Mouse (Mus musculus) intestine, embryonic 15.5 days (tissue): ENCODE results near the gene Trim65. TPM values are rescaled to one million over a fixed set of nuclear protein-coding genes. Genes with fewer than 3 reads are reported as not detected.

Source experiments
- ATAC-seq: fragments of 200-750 bp; cut with Nextera tagmentation; 2 replicates; pipeline ENCODE4 v1.8.0; 2017; ENCODE audit warnings: moderate TSS enrichment, moderate library complexity
- H3K27ac ChIP-seq: fragments of 300-500 bp; sonication (generic); 2 replicates; pipeline ENCODE4 v1.5.1; 2015; ENCODE audit warnings: mild to moderate bottlenecking, inconsistent platforms
- H3K27me3 ChIP-seq: fragments of 300-500 bp; sonication (generic); replicated peaks from 2 replicates; pipeline ENCODE4 v1.6.1; 2015; ENCODE audit warnings: inconsistent platforms
- H3K36me3 ChIP-seq: fragments of 300-500 bp; sonication (generic); 2 replicates; pipeline ENCODE4 v1.6.1; 2015; ENCODE audit warnings: inconsistent platforms
- H3K4me1 ChIP-seq: fragments of 300-500 bp; sonication (generic); replicated peaks from 2 replicates; pipeline ENCODE4 v1.6.1; 2015; ENCODE audit warnings: inconsistent platforms
- H3K4me2 ChIP-seq: fragments of 300-500 bp; sonication (generic); replicated peaks from 2 replicates; pipeline ENCODE4 v1.6.1; 2015; ENCODE audit warnings: mild to moderate bottlenecking, inconsistent platforms
- H3K4me3 ChIP-seq: fragments of 300-500 bp; sonication (generic); replicated peaks from 2 replicates; pipeline ENCODE4 v1.5.1; 2015; ENCODE audit warnings: inconsistent platforms
- H3K9ac ChIP-seq: fragments of 300-500 bp; sonication (generic); 2 replicates; pipeline ENCODE4 v1.6.1; 2015; ENCODE audit warnings: inconsistent platforms
- H3K9me3 ChIP-seq: fragments of 300-500 bp; sonication (generic); 2 replicates; pipeline ENCODE4 v1.6.1; 2016; ENCODE audit warnings: inconsistent platforms
- WGBS: fragments of 180-500 bp; shearing (Covaris S2); methylation state at CpG from one replicate; pipeline ENCODE4 v1.1.7; 2015; 5-methylcytosine and 5-hydroxymethylcytosine counted together
- polyA plus RNA-seq: library from polyadenylated mRNA; unstranded; fragments of >200 nt; fragmentation: Nextera tagmentation; extraction: Ambion mirVana; gene quantifications from 2 replicates; pipeline ENCODE4 v1.2.1, GENCODE M21; 2015

Gene Trim65
- polyA plus RNA-seq, 1 experiment from 2014 or later = 6.4 TPM

DNA sequence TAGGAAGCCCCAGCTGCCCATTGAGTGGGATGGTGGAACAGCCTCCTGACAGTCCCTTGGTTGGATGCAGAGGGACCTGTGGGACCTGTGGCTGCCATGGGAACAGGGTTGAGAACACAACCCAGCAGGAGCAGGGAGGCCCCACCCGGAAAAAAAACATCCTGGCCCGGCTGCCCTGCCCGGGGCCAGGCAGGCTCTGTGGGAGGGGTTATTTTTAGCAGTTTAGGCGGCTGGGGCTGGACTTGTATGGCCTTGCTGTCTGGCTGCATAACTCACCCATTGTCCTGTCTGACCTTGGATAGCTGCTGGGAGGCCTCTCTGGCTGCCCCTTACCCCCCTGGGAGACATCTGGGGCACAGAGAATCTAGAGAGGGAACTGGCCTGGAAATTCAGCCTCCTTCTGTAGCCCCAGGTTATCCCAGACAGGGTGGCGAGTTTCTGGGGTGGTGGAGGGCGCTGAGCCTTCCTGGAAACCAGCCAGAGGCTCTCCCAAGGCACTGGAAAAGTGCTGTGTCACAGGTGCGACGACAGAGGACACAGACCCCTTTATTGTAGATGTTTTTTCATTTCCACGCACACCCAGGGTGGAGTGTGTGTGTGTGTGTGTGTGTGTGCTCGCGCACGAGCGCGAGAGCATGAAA lies 26.8 kb downstream of the Trim65 start:
- 0 out of 2 replicates have a peak overlapping the region, but pooled peaks have one; percentile 23 for H3K9ac ChIP-seq
- 0 out of 2 replicates have a peak overlapping the region, but pooled peaks have one; percentile 27 for H3K4me2 ChIP-seq
- peaks cover 22% of the 10 kb centered on the region for H3K27me3 ChIP-seq
- ATAC-seq = peak; percentile 60
- H3K4me3 ChIP-seq = no peak overlapping the region
- WGBS = 41% methylated on average over 14 of the region's 14 CpGs
- H3K36me3 ChIP-seq = no peaks in the 10 kb centered on the region
- peaks cover 85% of the 10 kb centered on the region for H3K4me1 ChIP-seq
- H3K27ac ChIP-seq = peak overlapping the region; percentile 66
- no peaks in the 10 kb centered on the region for H3K9me3 ChIP-seq

DNA sequence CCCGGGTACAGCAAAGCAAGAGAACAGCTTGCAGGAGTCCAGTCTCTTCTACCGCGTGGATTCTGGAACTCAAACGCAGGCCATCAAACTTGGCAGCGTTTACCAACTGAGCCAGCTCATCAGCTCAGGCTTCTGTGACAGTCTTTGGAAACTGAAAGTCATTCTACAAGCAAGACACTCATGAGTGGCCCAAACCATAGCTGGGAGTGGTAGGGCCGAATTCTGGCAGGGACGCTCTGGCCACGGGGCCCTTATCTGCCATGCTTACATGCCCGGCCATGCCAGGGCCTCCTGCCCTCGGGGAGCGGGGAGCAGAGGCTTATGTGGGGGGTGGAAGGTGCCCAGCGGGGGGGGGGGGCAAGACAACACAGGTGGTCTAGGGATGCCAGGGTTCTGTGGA lies 27.4 kb downstream of the Trim65 start:
- WGBS = 68% methylated on average over 12 of the region's 12 CpGs
- Histone ChIP-seq H3K9ac (0 out of 2 replicates have a peak overlapping the region, but pooled peaks have one; percentile 23), H3K27ac (0 out of 2 replicates have a peak overlapping the region, but pooled peaks have one; percentile 66), H3K4me2 (no peak overlapping the region), H3K9me3 (no peaks in the 10 kb centered on the region), H3K4me3 (no peak overlapping the region), H3K4me1 (peaks cover 85% of the 10 kb centered on the region), H3K36me3 (no peaks in the 10 kb centered on the region), H3K27me3 (peaks cover 17% of the 10 kb centered on the region)
- no peak for ATAC-seq

DNA sequence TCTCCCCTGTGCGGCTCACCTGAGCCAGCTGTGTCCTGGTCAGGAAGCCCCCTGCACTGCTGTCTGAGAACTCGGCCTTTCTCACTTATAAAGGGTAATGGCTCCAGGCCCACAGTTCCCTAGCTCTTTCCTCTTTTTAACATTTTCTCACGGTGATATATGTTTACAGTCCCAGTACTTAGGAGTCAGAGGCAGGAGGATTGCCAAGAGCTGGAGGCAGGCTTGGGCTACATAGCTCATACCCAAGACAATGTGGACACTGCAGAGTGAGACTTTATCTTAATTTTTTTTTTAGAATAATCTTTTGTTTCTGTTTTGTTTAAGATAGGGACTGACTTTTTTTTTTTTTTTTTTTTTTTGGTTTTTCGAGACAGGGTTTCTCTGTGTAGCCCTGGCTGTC lies 28.5 kb downstream of the Trim65 start:
- WGBS = 53% methylated on average over 3 of the region's 4 CpGs
- H3K4me1 ChIP-seq = peaks cover 80% of the 10 kb centered on the region

DNA sequence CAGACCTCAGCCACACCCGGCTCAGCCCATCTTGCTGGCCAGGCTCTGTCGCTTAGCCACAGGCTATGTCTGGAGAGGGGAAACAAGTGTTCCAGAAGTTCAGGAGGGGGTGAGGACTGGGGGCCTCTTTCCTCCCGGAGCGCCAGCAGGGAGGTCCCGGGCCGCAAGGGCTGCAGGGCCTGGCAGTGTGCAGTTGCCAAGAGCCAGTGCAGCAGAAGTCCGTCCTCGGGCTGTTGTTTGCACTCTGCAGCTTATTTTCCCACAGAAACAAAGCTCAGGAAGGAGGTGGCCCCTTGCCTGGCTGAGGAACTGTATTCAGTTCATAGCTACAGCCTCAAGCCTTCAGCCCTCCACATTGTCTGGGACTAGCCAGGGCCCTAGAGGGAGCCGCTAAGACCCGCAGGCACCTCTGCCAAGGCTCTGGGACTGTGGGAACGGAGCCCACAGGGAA lies 29.0 kb downstream of the Trim65 start:
- no peak overlapping the region for H3K4me3 ChIP-seq
- WGBS = 31% methylated on average over 11 of the region's 11 CpGs
- peak overlapping the region; percentile 18; the same call in 1 of the 2 replicates for H3K9ac ChIP-seq
- H3K36me3 ChIP-seq = no peaks in the 10 kb centered on the region
- no peaks in the 10 kb centered on the region for H3K9me3 ChIP-seq
- ATAC-seq = peak; percentile 47
- H3K27me3 ChIP-seq = peaks cover under 1% of the 10 kb centered on the region
- H3K4me2 ChIP-seq = peak overlapping the region; percentile 20; the same call in 1 of the 2 replicates
- H3K4me1 ChIP-seq = peaks cover 75% of the 10 kb centered on the region
- H3K27ac ChIP-seq = peak overlapping the region; percentile 86

More for the DNA sequence above, 28.5 kb downstream of the Trim65 start:
- Histone ChIP-seq H3K9ac (no peak overlapping the region), H3K4me3 (no peak overlapping the region), H3K9me3 (no peaks in the 10 kb centered on the region), H3K4me2 (peak overlapping the region; percentile 20; the same call in 1 of the 2 replicates), H3K27me3 (peaks cover 6% of the 10 kb centered on the region), H3K36me3 (no peaks in the 10 kb centered on the region), H3K27ac (peak overlapping the region; percentile 86)
- no peak for ATAC-seq

DNA sequence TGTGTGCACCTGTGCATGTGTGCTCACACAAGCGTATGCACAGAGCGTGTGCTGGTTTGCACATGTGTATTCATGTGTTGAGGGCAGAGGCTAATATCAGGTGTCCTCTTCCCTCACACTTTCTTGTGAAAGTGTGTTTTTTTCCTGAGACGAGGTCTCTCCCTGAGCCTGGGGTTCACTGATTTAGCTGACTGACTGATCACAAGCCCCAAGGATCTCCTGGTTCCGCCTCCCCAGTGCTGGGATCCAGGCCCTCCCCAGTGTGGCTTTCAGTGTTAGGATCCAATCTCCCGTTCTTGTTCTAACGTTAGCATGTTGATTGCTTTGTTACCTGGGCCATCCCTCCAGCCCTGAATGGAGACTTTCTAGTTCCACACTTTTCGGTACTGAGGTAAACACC lies 30.1 kb downstream of the Trim65 start:
- ATAC-seq = no peak
- Histone ChIP-seq H3K27ac (peak overlapping the region; percentile 86), H3K4me2 (no peak overlapping the region), H3K36me3 (no peaks in the 10 kb centered on the region), H3K4me3 (no peak overlapping the region), H3K27me3 (no peaks in the 10 kb centered on the region), H3K9ac (no peak overlapping the region), H3K4me1 (peaks cover 64% of the 10 kb centered on the region), H3K9me3 (no peaks in the 10 kb centered on the region)
- 71% methylated on average over 7 of the region's 7 CpGs for WGBS

DNA sequence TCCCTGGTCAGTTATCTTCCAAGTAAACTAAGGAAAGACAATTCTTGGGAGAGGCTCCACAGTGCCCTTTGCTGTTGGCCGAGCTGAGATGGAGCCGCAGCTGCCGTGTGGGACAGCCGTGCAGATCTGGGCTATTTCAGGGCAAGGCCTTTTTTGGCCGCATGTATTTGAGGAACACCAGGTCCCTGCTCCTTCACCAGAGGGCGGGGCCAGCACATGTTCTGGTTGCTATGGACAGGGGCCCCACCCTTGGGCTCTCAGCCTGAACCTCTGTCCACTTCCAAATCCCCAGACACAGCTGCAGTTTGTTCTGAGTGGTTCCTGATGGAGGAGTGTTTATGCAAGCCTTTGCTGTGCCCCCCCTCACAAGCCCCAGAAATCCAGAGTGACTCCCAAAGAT lies 30.5 kb downstream of the Trim65 start:
- peak overlapping the region; percentile 86 for H3K27ac ChIP-seq
- no peaks in the 10 kb centered on the region for H3K27me3 ChIP-seq
- peaks cover 62% of the 10 kb centered on the region for H3K4me1 ChIP-seq
- H3K36me3 ChIP-seq = no peaks in the 10 kb centered on the region
- H3K4me3 ChIP-seq = no peak overlapping the region
- H3K9ac ChIP-seq = no peak overlapping the region
- H3K4me2 ChIP-seq = no peak overlapping the region
- peak; percentile 32; the same call in 1 of the 2 replicates for ATAC-seq
- 32% methylated on average over 6 of the region's 6 CpGs for WGBS
- no peaks in the 10 kb centered on the region for H3K9me3 ChIP-seq

DNA sequence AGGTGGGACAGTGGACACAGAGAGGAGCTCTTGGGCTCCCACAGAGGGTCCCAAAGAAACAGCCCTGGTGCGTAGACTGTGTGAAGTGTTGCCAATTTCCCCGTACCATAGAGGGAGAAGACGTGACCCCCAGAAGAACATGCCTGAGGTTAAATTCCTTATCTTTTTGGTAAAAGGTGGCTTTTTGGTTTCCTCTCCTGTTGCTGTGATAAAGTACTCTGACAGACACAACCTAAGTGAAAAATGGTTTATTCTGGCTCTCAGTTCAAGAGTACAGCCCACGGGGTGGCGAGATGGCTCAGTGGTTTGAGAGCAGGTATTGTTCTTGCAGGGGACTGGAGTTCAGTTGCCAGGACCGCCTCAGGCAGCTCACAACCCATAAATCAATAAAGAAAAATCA lies 31.5 kb downstream of the Trim65 start:
- Histone ChIP-seq H3K27me3 (no peaks in the 10 kb centered on the region), H3K4me2 (no peak overlapping the region), H3K36me3 (no peaks in the 10 kb centered on the region), H3K4me1 (peaks cover 60% of the 10 kb centered on the region), H3K27ac (peak overlapping the region; percentile 66; the same call in 1 of the 2 replicates), H3K9me3 (no peaks in the 10 kb centered on the region), H3K4me3 (no peak overlapping the region), H3K9ac (0 out of 2 replicates have a peak overlapping the region, but pooled peaks have one; percentile 28)
- no peak for ATAC-seq
- 81% methylated on average over 6 of the region's 6 CpGs for WGBS

DNA sequence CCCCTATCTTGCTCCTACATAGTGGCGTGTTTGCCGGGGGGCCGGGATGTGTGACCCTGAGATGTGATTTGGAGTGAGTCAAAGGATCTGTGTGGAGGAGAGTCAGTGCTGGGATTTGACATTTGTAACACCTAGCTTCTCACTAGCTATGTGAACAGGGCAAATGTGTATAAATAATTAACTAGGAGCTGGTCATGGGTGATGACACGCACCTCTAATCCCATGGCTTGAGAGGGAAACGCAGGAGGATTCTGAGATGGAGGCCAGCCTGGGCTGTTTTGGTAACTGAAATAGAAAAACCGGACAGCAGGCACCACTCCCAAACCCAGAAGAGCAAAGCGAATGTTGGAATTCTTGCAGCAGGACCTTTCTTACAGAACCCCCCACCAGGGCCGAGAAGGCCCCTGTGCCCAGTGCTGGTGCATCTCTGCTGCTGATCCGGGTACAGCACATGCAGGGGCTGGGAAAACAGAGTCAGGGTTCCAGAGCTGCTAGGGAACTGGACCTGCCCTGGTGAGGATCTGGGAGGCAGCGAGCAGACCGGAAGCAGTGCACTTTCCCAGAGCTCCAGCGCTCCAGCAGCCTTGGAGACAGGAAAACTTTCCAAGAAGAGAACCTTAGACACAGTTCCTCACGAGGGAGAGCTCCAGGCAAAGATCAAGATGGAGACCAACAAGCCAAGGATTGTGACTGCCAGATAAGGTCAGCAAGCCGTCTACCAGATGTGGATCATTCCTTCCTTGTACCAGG lies 32.0 kb downstream of the Trim65 start:
- Histone ChIP-seq H3K27ac (peak overlapping the region; percentile 66), H3K4me1 (peaks cover 54% of the 10 kb centered on the region), H3K27me3 (no peaks in the 10 kb centered on the region), H3K36me3 (no peaks in the 10 kb centered on the region), H3K9ac (peak overlapping the region; percentile 28; the same call in 1 of the 2 replicates), H3K9me3 (no peaks in the 10 kb centered on the region), H3K4me2 (no peak overlapping the region), H3K4me3 (no peak overlapping the region)
- WGBS = 64% methylated on average over 14 of the region's 14 CpGs
- peak; percentile 34; the same call in 1 of the 2 replicates for ATAC-seq

DNA sequence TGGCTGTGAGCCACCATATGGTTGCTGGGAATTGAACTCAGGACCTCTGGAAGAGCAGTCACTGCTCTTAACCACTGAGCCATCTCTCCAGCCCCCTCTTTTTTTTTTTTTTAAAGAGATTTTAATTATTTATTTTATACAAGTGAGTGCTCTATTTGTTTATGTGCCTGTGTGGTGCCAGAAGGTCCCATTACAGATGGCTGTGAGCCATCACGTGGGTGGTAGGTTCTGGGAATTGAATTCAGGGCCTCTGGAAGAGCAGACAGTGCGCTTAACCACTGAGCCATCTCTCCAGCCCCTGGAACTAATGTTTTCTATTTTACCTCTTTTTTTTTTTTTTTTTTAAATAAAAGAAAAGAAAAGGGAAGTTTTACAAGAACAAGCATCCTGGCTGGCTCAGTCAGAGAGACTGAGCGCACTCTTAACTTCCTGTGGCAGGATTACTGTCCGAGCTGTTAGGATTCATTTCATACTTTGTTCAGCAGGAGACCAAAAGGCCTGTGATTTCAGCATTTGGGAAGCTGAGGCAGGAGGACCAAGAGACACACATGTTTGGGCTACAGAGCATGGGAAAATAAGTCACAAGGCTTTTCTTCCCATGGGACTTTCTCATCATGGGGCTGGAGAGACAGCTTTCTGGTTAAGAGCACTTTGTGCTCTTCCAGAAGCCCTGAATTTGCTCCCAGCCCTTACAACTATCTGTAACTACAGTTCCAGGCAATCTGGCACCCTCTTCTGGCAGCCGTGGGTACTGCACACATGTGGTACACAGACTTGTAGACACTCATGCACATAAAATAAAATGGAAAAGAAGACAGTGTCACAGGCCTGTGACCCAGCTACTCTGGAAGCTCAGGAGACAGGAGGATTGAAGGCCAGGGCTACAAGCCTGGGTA lies 34.5 kb downstream of the Trim65 start:
- Histone ChIP-seq H3K27ac (no peak overlapping the region), H3K4me3 (no peak overlapping the region), H3K4me2 (no peak overlapping the region), H3K36me3 (no peaks in the 10 kb centered on the region), H3K27me3 (no peaks in the 10 kb centered on the region), H3K9ac (no peak overlapping the region), H3K9me3 (no peaks in the 10 kb centered on the region), H3K4me1 (peaks cover 33% of the 10 kb centered on the region)
- no peak for ATAC-seq
- 85% methylated on average over 5 of the region's 5 CpGs for WGBS

DNA sequence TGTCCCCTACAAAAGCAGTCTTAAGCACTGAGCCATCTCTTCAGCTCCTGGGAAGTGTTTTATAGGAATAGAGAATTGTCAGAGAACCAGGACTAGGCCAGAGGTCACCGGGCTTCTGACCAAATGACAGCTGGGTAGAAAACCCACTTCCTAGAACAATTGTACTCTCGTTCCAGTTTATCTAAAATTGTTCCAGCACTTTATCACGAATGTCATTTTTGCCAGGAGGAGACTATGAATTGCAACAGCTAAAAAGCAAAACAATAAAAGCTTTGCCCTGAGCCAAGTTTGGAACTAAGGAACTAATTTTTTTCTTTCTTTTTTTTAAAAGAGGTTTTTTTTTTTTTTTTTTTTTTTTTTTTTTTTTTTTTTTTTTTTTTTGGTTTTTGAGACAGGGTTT lies 35.4 kb downstream of the Trim65 start:
- no peaks in the 10 kb centered on the region for H3K27me3 ChIP-seq
- H3K4me3 ChIP-seq = no peak overlapping the region
- 64% methylated on average over 3 of the region's 3 CpGs for WGBS
- H3K9me3 ChIP-seq = no peaks in the 10 kb centered on the region
- H3K9ac ChIP-seq = no peak overlapping the region
- no peak overlapping the region for H3K4me2 ChIP-seq
- no peak for ATAC-seq
- H3K36me3 ChIP-seq = no peaks in the 10 kb centered on the region
- peaks cover 24% of the 10 kb centered on the region for H3K4me1 ChIP-seq
- H3K27ac ChIP-seq = no peak overlapping the region

DNA sequence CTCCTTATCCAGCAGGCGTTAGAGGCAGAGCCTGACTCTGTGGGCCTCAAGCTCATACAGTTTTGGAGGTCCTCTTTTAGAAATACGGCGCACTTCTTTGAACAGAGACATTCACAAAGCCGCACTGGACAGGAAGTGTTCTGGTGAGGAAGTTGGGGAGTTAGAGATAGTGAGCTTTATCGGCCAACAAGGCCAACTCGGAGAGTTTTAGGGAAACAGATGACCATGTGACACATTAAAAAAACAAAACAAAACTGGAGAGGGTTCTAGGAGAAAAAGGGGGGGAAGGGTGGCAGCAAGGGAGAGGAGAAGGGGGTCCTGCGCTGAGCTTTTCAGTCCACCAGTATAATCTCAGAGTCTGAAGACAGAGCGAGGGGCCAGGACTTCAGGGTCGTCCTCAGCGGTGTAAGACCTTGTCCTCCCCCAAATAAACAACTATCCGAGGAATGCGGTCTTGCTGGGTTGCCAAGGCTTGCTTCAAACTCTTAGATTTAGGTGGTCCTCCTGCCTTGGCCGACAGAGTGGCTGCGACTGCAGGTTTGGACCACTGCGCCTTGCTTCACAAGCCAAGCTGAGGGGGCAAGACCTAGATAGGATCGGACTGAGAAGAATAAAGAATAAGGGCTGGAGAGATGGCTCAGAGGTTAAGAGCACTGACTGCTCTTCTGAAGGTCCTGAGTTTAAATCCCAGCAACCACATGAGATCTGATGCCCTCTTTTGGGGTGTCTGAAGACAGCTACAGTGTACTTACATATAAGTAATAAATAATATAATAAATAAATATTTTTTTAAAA lies 37.0 kb downstream of the Trim65 start:
- Histone ChIP-seq H3K27ac (no peak overlapping the region), H3K4me1 (peaks cover 9% of the 10 kb centered on the region), H3K27me3 (no peaks in the 10 kb centered on the region), H3K9ac (no peak overlapping the region), H3K36me3 (no peaks in the 10 kb centered on the region), H3K4me3 (no peak overlapping the region), H3K4me2 (no peak overlapping the region), H3K9me3 (no peaks in the 10 kb centered on the region)
- 43% methylated on average over 16 of the region's 16 CpGs for WGBS
- ATAC-seq = no peak
